Mouse (Mus musculus): ENCODE data around the gene Slc12a7. TPM values are rescaled to one million over a fixed set of nuclear protein-coding genes. Genes with fewer than 3 reads are reported as not detected.

The Slc12a7 gene
- total and polyA plus RNA-seq, 2 experiments from 2014 or later, result 4.9 to 14.8 TPM

GRCm38 (mm10) chr13:73767754-73768153 lies 34.9 kb downstream of the Slc12a7 start:
- no peak overlapping the region for H3K27ac ChIP-seq (ENCODE audit: low read depth, low read length)
- ATAC-seq, result no peak
- DNase-seq, result no peak
- H3K4me2 ChIP-seq (ENCODE audit: low read depth), result no peak overlapping the region
- H3K9me3 ChIP-seq (ENCODE audit: low read length), result no peaks in the 10 kb centered on the region
- peaks cover 17% of the 10 kb centered on the region; the same call in 1 of the 2 replicates for H3K4me1 ChIP-seq (ENCODE audit: insufficient read depth)
- H3K27me3 ChIP-seq (ENCODE audit: insufficient read depth, low read length), result no peaks in the 10 kb centered on the region; the same call in 1 of the 2 replicates
- WGBS, result 93% methylated on average over 5 of the region's 5 CpGs
- no peak for TF ChIP-seq CTCF (IDR thresholded peaks at IDR 0.05; ENCODE audit: low read depth)
- H3K4me3 ChIP-seq (ENCODE audit: low read depth, low read length), result no peak overlapping the region
- H3K9ac ChIP-seq, result no peak overlapping the region
- no peaks in the 10 kb centered on the region for H3K36me3 ChIP-seq (ENCODE audit: insufficient read depth)

GRCm38 (mm10) chr13:73768311-73768710 lies 35.4 kb downstream of the Slc12a7 start:
- TF ChIP-seq CTCF (IDR thresholded peaks at IDR 0.05; ENCODE audit: low read depth), result no peak
- no peaks in the 10 kb centered on the region for H3K9me3 ChIP-seq (ENCODE audit: low read length)
- no peaks in the 10 kb centered on the region for H3K36me3 ChIP-seq (ENCODE audit: insufficient read depth)
- no peak overlapping the region for H3K27ac ChIP-seq (ENCODE audit: low read depth, low read length)
- no peak for DNase-seq
- H3K4me2 ChIP-seq (ENCODE audit: low read depth), result no peak overlapping the region
- WGBS, result 77% methylated on average over 3 of the region's 3 CpGs
- H3K9ac ChIP-seq, result no peak overlapping the region
- H3K4me3 ChIP-seq (ENCODE audit: low read depth, low read length), result no peak overlapping the region
- peaks cover 18% of the 10 kb centered on the region; the same call in 1 of the 2 replicates for H3K4me1 ChIP-seq (ENCODE audit: insufficient read depth)
- no peak for ATAC-seq
- H3K27me3 ChIP-seq (ENCODE audit: insufficient read depth, low read length), result no peaks in the 10 kb centered on the region; the same call in 1 of the 2 replicates

DNA sequence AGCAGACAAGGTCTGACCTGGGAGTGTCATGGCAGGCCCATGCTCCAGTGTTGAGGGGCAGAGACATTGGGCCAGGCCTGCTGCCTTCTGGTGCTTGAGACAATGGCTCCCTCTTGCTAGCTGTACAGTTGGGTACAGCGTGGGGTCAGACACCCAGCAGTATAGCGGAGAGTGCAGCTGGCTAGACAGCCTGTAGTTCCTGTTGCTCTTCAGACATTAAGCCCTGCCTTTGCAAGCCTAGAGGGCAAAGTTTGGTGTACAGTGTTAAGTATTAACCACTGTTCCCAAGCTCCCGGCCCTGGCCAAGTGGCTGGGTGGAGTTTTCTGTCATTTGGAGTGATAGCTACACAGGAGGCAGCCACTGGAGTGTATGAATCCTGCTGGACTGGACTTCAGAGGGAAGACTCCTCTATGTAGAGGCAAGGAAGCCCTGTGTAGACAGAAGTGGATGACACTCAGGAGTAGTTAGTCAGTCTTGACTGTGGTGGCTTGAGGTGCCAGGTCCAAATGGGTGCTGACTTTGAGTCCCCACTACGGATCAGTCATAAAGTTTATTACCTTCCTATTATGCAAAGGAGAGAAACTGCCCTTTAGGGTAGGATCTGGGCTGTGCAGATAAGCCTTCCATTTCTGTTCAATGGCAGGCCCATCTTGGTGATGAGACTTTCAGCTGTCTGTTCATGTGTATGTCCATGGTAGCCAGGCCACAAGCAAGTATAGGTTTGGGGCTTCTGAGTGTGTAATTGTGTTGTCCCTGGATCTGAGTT lies 37.2 kb downstream of the Slc12a7 start:
- WGBS, result 84% methylated on average over 4 of the region's 4 CpGs
- Histone ChIP-seq H3K27ac (ENCODE audit: low read depth, low read length) (no peak overlapping the region), H3K27me3 (ENCODE audit: insufficient read depth, low read length) (no peaks in the 10 kb centered on the region), H3K4me2 (ENCODE audit: low read depth) (no peak overlapping the region), H3K4me1 (ENCODE audit: insufficient read depth) (peaks cover 6% of the 10 kb centered on the region; the same call in 1 of the 2 replicates), H3K9me3 (ENCODE audit: low read length) (no peaks in the 10 kb centered on the region), H3K36me3 (ENCODE audit: insufficient read depth) (no peaks in the 10 kb centered on the region), H3K4me3 (ENCODE audit: low read depth, low read length) (no peak overlapping the region), H3K9ac (no peak overlapping the region)
- TF ChIP-seq CTCF (IDR thresholded peaks at IDR 0.05; ENCODE audit: low read depth), result no peak
- DNase-seq (no peak), ATAC-seq (no peak)

DNA sequence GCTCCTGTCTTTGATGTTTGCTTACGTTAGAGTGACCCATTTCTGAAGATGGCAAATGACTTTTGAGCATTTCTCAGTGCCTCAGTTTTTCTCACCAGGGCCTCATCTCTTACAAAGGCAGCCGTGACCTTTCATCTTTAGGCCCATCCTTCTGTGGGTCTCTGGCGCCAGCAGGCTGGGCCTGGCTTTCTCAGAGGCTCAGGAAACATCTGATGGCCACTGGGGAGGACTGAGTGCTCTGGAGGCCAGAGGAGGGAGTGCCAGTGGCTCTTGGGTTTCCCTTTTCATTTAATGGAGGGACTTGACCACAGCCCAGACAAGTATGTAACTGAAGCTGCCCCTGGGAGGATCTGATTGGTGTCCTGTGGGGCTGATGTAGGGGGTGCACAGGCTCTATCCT lies 38.2 kb downstream of the Slc12a7 start:
- no peak for ATAC-seq
- H3K36me3 ChIP-seq (ENCODE audit: insufficient read depth), result no peaks in the 10 kb centered on the region
- 66% methylated on average over 3 of the region's 3 CpGs for WGBS

GRCm38 (mm10) chr13:73772655-73773054 lies 39.8 kb downstream of the Slc12a7 start:
- no peak overlapping the region for H3K4me3 ChIP-seq (ENCODE audit: low read depth, low read length)
- whole genome bisulfite sequencing, result 52% methylated on average over 2 of the region's 2 CpGs
- H3K4me1 ChIP-seq (ENCODE audit: insufficient read depth), result peaks cover 4% of the 10 kb centered on the region; the same call in 1 of the 2 replicates
- DNase-seq (no peak), ATAC-seq (no peak)
- H3K4me2 ChIP-seq (ENCODE audit: low read depth), result no peak overlapping the region
- H3K27ac ChIP-seq (ENCODE audit: low read depth, low read length), result no peak overlapping the region
- H3K9ac ChIP-seq, result no peak overlapping the region
- H3K27me3 ChIP-seq (ENCODE audit: insufficient read depth, low read length), result no peaks in the 10 kb centered on the region
- no peaks in the 10 kb centered on the region for H3K36me3 ChIP-seq (ENCODE audit: insufficient read depth)
- no peak for TF ChIP-seq CTCF (IDR thresholded peaks at IDR 0.05; ENCODE audit: low read depth)
- no peaks in the 10 kb centered on the region for H3K9me3 ChIP-seq (ENCODE audit: low read length)

More for the DNA sequence above, 38.2 kb downstream of the Slc12a7 start:
- DNase-seq, result no peak
- no peak overlapping the region for H3K27ac ChIP-seq (ENCODE audit: low read depth, low read length)
- no peaks in the 10 kb centered on the region for H3K9me3 ChIP-seq (ENCODE audit: low read length)
- H3K4me2 ChIP-seq (ENCODE audit: low read depth), result no peak overlapping the region
- H3K4me3 ChIP-seq (ENCODE audit: low read depth, low read length), result no peak overlapping the region
- TF ChIP-seq CTCF (IDR thresholded peaks at IDR 0.05; ENCODE audit: low read depth), result no peak
- no peaks in the 10 kb centered on the region for H3K27me3 ChIP-seq (ENCODE audit: insufficient read depth, low read length)
- peaks cover 4% of the 10 kb centered on the region; the same call in 1 of the 2 replicates for H3K4me1 ChIP-seq (ENCODE audit: insufficient read depth)
- H3K9ac ChIP-seq, result no peak overlapping the region

DNA sequence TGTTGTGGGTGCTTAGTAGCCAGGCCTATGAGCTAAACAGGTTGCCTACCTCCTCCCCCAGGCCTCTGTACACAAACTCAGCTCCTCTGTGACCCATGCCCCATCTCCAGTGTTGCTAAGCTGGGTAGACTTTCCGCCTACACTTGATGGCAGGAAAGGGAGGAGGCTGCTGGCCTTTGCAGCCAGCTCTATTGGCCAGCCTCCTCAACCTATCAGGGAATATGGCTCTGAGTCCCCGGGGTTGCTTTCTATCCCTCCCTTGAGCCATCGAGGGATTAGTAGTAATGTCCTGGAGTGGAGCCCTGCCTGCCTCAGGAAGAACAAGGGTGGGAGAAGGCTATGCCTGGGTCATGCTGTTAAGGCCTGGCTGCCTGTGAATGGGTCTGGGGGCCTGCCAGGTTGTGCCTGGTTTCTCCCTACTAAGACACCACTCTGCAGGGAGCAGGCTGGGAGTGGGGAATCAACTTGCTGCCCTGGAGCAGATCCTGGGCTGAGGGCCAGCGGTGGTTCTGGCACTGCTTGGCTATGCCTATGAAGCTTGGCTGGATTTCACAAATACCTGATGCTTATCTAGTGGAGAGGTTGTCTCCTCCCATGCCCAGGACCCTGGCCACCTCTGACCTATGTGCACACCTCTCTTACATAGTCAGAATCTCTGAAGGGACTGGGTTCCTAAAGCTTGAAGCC lies 40.8 kb downstream of the Slc12a7 start:
- Histone ChIP-seq H3K4me3 (ENCODE audit: low read depth, low read length) (no peak overlapping the region), H3K36me3 (ENCODE audit: insufficient read depth) (no peaks in the 10 kb centered on the region), H3K27me3 (ENCODE audit: insufficient read depth, low read length) (no peaks in the 10 kb centered on the region), H3K4me2 (ENCODE audit: low read depth) (no peak overlapping the region), H3K27ac (ENCODE audit: low read depth, low read length) (no peak overlapping the region), H3K9ac (no peak overlapping the region), H3K9me3 (ENCODE audit: low read length) (no peaks in the 10 kb centered on the region), H3K4me1 (ENCODE audit: insufficient read depth) (peaks cover 4% of the 10 kb centered on the region; the same call in 1 of the 2 replicates)
- DNase-seq (peak; percentile 30), ATAC-seq (peak; percentile 78)
- 44% methylated on average over 4 of the region's 4 CpGs for WGBS
- no peak for TF ChIP-seq CTCF (IDR thresholded peaks at IDR 0.05; ENCODE audit: low read depth)

GRCm38 (mm10) chr13:73775786-73776185 lies 42.9 kb downstream of the Slc12a7 start:
- DNase-seq, result no peak
- TF ChIP-seq CTCF (IDR thresholded peaks at IDR 0.05; ENCODE audit: low read depth), result no peak

More at GRCm38 (mm10) chr13:73775786-73776185, 42.9 kb downstream of the Slc12a7 start:
- no peak overlapping the region for H3K9ac ChIP-seq
- ATAC-seq, result no peak
- H3K27me3 ChIP-seq (ENCODE audit: insufficient read depth, low read length), result no peaks in the 10 kb centered on the region
- no peak overlapping the region for H3K4me3 ChIP-seq (ENCODE audit: low read depth, low read length)
- no peaks in the 10 kb centered on the region for H3K9me3 ChIP-seq (ENCODE audit: low read length)
- 88% methylated on average over 4 of the region's 4 CpGs for whole genome bisulfite sequencing
- no peak overlapping the region for H3K27ac ChIP-seq (ENCODE audit: low read depth, low read length)
- H3K36me3 ChIP-seq (ENCODE audit: insufficient read depth), result no peaks in the 10 kb centered on the region
- H3K4me2 ChIP-seq (ENCODE audit: low read depth), result no peak overlapping the region
- peaks cover 4% of the 10 kb centered on the region; the same call in 1 of the 2 replicates for H3K4me1 ChIP-seq (ENCODE audit: insufficient read depth)

Data from forebrain, postnatal 0 days (tissue).